Mouse (Mus musculus) lung, adult 2 months (tissue): ENCODE data around the gene 4930523C07Rik. TPM values are rescaled to one million over a fixed set of nuclear protein-coding genes. Genes with fewer than 3 reads are reported as not detected.

Experiments used
- DNase-seq: peaks from one replicate; pipeline ENCODE4 v3.0.0; 2022
- H3K4me1 ChIP-seq: fragments of 200-500 bp; 2 replicates; pipeline ENCODE4 v1.6.1; 2011; ENCODE audit warnings: low read length; ENCODE audit not compliant: control insufficient read depth, insufficient read depth
- H3K4me3 ChIP-seq: fragments of 200-500 bp; replicated peaks from 2 replicates; pipeline ENCODE3; 2011; ENCODE audit warnings: low read depth, mild to moderate bottlenecking, control low read depth, low read length; ENCODE audit errors: extremely low read depth
- CTCF ChIP-seq: fragments of 200-500 bp; IDR thresholded peaks from 2 replicates; pipeline ENCODE4 v1.5.1; 2011; ENCODE audit warnings: mild to moderate bottlenecking, low read length, control low read depth; ENCODE audit not compliant: insufficient read depth
- POLR2A ChIP-seq: fragments of 200-500 bp; IDR thresholded peaks from 2 replicates; pipeline ENCODE4 v1.6.1; 2011; ENCODE audit warnings: low read depth, mild to moderate bottlenecking, control low read depth, low read length, borderline replicate concordance; ENCODE audit errors: extremely low read depth
- WGBS: fragments of 180-500 bp; shearing (Covaris S2); methylation state at CpG from one replicate; pipeline ENCODE4 v1.1.7; 2018; 5-methylcytosine and 5-hydroxymethylcytosine counted together
- polyA plus RNA-seq: library from polyadenylated mRNA; depleted of rRNA; stranded (reverse); fragments of >200 nt; gene quantifications from 2 replicates; pipeline ENCODE4 v1.2.3, GENCODE M21; 2012; rRNA removed

Gene 4930523C07Rik
- polyA plus RNA-seq, 1 experiment = 29.3 TPM

GRCm38 (mm10) chr1:160084239-160084638 lies 40.1 kb downstream of the 4930523C07Rik start:
- H3K4me1 ChIP-seq = peaks cover 3% of the 10 kb centered on the region
- no peak for DNase-seq
- 88% methylated on average over 1 of the region's 1 CpGs for WGBS
- no peak for TF ChIP-seq CTCF
- TF ChIP-seq POLR2A = no peak
- no peak overlapping the region for H3K4me3 ChIP-seq

- DNase-seq = no peak
- TF ChIP-seq CTCF (no peak), POLR2A (no peak)
- Histone ChIP-seq H3K4me3 (no peak overlapping the region), H3K4me1 (no peaks in the 10 kb centered on the region)
- 82% methylated on average over 2 of the region's 2 CpGs for WGBS
Measured at GRCm38 (mm10) chr1:160086651-160087050, 42.5 kb downstream of the 4930523C07Rik start.

DNA sequence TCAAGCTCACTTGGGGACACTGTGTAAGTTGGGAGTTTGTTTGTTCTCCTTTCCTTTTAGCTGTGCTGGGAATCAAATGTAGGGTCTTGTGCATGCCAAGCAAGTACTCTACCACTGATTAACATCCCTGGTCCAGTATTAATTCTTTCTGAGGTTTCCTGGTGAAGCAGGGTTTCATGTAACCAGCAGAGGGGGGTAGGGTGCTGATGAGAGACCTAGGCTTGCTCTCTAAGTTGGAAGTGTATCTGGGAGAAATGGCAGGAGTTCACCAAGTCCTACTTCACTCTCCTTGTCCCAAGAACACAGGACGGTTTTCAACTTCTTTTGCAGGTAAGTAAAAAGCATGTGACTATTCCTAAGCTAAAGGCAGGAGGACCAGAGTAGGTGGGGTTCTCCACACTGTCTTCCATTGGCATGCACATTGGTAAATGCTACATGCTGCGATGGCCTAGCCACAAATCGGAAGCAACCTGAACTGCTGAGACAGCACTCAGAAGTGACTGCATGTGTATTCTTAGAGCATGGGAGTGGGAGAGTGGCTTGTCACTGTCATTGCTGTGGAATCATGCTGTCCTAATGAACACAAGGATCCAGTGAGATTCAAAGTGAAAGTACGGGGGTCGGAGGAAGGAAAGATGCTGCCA lies 55.6 kb downstream of the 4930523C07Rik start:
- TF ChIP-seq CTCF = no peak
- no peak for TF ChIP-seq POLR2A
- DNase-seq = no peak
- 84% methylated on average over 5 of the region's 5 CpGs for WGBS

DNA sequence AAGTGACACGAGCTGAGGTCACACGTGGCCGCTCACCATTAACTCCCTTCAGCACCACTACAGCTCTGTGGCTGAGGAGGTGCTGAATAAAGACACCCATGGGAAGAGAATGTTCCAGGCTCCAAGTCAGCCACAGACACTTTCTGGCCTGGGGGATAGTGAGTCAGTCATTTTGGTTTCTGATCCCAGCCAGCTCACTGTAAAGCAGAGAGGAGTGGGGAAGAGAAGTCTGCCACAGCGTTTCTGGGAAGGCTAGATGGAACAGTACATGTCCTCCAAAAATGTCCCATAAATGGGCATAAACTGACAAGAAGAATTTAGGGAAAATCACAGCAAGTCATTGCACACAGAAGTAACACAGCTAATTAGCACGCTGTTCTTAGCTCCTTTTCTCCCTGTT lies 56.8 kb downstream of the 4930523C07Rik start:
- no peaks in the 10 kb centered on the region for H3K4me1 ChIP-seq
- WGBS = 70% methylated on average over 5 of the region's 5 CpGs
- TF ChIP-seq POLR2A (no peak), CTCF (no peak)
- H3K4me3 ChIP-seq = no peak overlapping the region
- DNase-seq = no peak

More for the DNA sequence above, 55.6 kb downstream of the 4930523C07Rik start:
- no peaks in the 10 kb centered on the region for H3K4me1 ChIP-seq
- H3K4me3 ChIP-seq = no peak overlapping the region

DNA sequence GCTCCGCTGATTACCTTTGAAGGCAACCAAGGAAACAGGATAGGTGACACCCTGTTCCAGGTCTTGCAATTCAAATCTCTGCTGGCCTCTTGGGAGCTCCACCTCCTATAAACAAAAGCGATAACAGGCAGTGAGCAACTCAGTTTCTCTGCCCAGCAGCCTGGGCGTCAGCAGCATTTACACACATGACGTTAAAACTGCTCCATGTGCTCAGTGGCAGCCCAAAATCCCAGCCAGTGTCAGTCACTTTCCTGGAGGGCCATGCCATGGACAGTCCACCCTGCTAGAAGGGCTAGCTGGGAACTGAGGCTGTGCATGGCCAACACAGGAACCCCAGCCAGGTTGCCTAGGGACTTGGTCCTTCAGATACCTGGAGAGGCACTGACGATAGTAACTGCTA lies 61.2 kb downstream of the 4930523C07Rik start:
- 62% methylated on average over 5 of the region's 5 CpGs for WGBS
- no peaks in the 10 kb centered on the region for H3K4me1 ChIP-seq
- DNase-seq = peak; percentile 23
- H3K4me3 ChIP-seq = no peak overlapping the region
- TF ChIP-seq POLR2A (no peak), CTCF (no peak)

- no peak overlapping the region for H3K4me3 ChIP-seq
- no peaks in the 10 kb centered on the region for H3K4me1 ChIP-seq
- TF ChIP-seq POLR2A (no peak), CTCF (no peak)
- WGBS = 61% methylated on average over 2 of the region's 2 CpGs
- no peak for DNase-seq
Measured at GRCm38 (mm10) chr1:160108604-160109003, 64.4 kb downstream of the 4930523C07Rik start.

DNA sequence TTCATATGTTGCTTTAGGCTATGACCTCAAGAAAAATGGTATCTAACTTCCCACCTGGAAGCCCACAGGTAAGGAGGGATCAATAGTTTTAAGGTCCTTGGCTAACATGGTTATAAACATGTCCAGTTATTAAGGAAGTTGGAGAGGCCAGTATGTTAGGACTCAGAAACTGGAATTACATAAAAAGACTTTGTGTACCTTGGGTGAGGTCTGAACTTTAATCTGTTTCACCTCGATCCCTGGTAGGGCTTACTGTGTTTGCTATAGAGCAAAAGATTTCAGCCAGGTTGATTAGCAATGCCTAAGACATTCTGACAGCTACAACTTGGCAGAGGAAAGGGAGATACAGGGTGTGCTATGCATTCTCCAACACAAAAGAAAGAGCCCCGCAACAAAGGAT lies 79.8 kb downstream of the 4930523C07Rik start:
- TF ChIP-seq CTCF (no peak), POLR2A (no peak)
- no peaks in the 10 kb centered on the region for H3K4me1 ChIP-seq
- H3K4me3 ChIP-seq = no peak overlapping the region
- DNase-seq = no peak
- 73% methylated on average over 2 of the region's 2 CpGs for WGBS

Other genes starting within 250 kb of the 4930523C07Rik start
- 0.63 and 6.0 TPM in 2 replicates for gene Tnn, start 109.2 kb downstream of the 4930523C07Rik start, polyA plus RNA-seq
- 11.8 and 18.0 TPM in 2 replicates for gene Mrps14, start 150.8 kb downstream of the 4930523C07Rik start, polyA plus RNA-seq
- gene Cacybp, start 168.5 kb downstream of the 4930523C07Rik start, polyA plus RNA-seq = 4.9 and 5.7 TPM in 2 replicates